Mouse (Mus musculus): ENCODE results near the gene Chst1.

Gene Chst1

DNA sequence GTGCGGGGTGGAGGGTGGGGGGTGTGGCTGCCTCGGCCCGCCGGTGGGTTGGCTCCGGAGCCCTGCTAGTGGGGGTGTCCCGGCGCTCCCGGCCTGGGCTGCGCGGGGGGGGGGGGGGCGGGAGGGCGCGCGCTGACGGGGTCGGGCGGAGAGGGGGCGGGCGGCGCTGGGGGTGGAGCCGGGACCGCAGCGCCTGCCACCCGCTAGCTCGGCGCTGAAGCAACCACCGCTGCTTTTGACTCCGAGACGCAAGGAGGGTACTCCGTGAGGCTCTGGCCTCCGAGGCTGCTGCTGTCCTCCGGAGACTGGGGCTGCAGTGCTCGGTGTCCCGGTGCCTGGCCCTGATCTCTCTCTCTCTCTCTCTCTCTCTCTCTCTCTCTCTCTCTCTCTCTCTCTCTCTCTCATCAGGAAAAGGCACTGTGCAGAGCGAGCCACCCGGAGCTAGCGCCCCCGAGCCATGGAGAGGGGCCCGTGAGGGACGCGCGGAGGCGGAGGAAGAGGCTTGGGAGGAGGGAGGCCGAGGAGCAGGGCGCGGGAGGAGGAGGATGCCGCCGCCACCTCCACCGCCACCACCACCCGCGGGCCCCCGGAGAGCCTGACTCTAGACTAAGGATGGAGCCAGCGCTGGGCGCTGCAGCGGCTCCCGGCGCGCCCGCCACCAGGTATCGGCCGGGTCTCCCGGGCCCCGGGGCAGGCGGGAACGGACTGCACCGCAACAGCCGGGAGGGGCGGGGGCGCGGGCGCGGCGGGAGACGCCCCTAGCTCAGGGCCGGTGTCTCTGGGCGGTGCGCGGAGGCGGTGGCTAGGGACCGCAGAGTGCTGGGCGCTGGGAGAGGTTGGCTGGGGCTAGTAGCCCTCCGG is at the start of gene Chst1:
TSS of gene Chst1 (plus strand) at position 221 of the 861 bp plus-strand sequence.
- DNase-seq (ENCODE audit: low read depth), result no peak

DNA sequence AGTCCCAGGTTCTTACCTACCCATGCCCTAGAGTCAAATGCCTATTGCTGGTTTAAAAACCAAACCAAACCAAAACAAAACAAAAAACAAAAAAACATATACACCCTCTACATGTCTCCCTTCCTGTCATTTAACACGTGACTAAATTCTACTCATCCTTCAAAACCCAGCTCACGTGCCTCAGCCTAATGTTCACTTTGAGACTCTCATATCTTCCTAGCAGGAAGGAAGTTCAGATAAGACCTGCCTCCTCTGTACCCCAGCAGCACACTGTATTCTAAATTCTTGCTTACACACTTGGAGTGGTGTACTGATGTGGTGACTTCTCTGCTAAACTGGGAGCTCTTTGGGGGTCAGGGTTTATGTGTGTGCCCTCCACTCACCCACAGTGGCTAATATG is 49.5 kb upstream of the Chst1 start:
- DNase-seq (ENCODE audit: low read depth), result no peak

DNA sequence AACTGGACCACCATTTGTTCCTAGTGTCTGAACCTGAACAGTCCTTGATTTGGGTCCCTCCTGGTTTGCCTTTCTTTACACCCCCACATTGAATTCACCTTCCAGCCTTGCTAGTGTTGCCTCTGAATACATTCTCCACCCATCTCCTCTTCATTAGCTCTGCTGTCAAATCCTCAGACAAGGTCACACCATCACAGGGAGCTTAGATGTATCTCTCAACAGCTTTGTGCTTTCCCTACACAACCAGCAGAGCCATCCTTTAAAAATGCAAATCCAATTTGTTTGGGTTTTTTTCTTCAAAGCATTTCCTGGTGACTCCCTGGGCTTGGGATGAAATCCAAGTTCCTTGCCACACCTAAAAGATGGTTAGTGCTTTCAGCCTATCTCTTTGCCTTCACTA is 45.0 kb upstream of the Chst1 start:
- DNase-seq (ENCODE audit: low read depth), result no peak

DNA sequence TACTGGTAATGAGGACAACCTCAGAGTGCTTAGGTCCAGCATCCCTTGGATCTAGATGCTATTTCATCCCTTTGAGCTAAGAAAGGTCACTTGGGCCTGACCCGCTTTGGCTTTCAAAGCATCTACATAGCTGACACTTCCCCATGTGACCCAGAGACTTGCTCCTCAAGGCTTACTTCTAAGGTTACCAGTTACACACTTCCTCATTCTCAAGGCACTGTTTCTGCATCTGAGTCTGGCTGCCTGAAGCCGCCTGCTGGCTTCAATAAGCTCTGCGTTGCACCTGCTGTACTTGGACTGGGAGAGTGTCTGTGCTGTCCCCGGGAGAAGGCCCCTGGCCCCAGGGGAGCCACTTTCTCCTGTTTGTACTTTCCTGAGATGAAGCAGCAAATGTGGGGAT is 36.6 kb upstream of the Chst1 start:
- DNase-seq (ENCODE audit: low read depth), result peak; percentile 24

DNA sequence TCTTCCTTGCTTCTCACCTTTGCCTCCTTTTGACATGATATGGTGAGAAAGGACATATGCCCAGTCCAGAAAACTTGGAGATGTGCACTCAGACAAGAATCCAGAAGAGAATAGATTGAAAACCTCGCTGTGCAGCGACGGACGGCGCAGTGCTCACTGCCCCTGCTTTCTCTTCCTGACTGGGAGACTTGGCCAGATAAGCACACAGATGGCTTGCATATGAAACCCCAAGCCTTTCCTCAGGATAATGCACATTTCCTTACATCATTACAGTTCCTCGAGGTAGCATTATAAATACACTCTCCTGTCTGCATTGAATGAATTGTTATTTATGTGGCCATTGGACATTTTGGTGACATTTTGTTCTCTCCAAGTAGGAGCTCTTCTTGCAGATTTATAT is 28.9 kb upstream of the Chst1 start:
- no peak for DNase-seq (ENCODE audit: low read depth)

DNA sequence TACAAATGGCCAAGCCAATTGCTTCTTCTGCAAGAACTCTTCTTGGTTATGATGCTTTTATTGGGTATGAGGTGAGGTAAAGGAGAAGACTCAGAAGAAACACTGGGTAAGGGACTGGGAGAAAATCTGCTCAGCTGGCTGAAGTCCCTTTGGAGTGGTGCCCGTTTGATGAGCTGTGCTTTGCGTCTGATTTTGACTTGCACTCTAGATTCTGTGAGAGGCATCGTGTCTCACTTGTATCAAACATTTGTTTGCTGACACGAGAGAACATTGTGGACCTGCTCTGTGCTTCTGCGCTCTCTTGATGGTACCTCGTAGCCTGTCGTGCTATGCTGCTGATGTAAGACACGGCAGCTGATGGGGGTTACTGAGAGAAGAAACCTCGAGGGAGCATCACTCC is 21.7 kb upstream of the Chst1 start:
- no peak for DNase-seq (ENCODE audit: low read depth)

DNA sequence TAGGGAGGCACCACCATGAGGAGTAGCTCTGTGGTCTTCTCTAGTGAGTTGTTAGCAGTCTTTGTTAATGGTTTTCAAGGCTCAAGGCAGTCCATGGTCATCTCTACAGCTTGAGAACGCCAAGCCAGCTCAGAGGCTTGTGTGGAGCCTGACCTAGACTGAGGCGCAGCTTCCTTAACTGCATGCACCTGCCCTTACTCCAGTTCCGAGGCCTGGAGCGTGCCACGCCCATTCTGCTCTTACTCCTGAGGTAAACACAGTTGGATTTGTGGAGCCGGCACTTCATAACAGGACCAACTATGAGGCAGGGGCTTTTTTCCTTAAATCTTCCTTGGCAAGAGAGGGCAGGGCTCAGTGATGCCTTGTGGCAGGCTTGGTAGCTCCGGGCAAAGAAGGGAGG is 18.2 kb upstream of the Chst1 start:
- no peak for DNase-seq (ENCODE audit: low read depth)

DNA sequence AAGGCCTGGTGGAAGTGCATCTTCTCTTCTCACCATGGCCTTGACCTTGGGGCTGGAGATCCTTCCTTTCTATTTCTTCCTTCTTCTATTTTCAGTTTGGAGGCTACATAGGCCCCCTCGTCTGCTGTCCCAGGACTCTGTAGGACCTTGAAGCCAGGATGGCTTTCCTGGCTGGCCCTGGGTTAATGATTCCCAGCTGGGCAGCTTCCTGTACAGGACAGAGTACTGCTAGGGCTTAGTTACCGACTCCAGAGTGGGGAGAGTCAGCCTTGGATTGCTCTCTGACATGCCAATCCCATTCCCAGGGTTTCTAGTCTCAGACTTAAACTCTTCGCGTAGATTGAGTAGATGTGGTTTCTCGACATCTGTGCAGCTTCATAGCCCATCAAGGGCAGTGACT is 16.9 kb upstream of the Chst1 start:
- no peak for DNase-seq (ENCODE audit: low read depth)

DNA sequence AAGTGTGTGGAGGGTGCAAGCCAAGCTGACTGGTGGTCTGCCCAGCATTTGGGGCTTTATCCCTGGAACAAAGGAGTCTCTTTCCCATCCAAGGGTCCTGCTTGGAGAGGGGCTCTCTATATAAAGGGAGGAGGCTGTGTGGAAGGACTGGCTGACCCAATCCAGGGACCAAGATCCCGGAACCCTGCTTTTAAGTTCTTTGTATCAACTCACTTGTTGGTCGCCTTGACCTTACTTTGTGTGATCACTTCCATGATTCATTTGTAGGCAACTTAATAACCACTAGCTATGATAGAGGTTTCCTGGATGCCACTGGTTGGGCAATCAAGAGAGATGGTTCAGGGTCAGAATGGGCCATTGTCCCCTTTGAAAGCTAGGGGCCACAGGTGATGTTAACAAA is 11.7 kb upstream of the Chst1 start:
- DNase-seq (ENCODE audit: low read depth), result no peak

DNA sequence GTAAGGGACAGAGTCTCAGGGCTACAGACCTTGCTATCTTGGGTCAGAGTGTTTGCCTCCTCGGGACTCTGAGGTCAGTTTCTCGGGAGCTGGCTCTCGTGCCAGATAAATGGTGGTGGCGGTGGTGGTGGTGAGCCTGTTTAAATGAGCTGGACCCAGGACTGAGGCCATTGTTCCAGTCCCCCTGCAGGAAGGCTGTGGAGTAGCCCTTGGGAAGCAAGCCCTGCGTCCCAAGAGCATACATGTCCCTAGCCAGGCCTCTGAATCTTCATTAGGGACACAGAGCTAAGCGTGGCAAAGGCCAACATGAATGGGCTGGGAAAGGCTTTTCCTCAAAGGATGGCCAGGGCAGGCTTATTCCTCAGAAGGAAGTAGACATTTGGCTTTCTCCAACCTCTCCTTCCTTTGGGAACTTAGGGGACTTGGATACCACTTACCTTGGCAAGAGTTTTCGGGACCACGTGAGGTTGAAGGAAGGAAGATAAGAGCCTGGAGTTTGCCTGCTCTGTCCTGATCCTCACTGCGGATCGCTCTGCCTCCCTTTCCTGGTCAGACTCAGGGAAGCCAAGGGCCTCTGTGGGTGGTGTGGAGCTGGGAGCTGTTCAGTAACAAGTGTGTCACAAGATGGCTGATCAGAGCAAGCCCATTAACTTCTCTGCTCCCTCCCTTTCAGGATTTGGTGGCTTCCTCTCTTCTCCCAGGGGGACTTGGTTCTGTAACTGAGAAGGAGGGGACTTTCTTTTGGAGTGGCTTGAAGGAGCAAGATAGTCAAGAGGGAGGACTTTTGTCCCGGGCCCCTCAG is 4.4 kb upstream of the Chst1 start:
- no peak for DNase-seq (ENCODE audit: low read depth)

DNA sequence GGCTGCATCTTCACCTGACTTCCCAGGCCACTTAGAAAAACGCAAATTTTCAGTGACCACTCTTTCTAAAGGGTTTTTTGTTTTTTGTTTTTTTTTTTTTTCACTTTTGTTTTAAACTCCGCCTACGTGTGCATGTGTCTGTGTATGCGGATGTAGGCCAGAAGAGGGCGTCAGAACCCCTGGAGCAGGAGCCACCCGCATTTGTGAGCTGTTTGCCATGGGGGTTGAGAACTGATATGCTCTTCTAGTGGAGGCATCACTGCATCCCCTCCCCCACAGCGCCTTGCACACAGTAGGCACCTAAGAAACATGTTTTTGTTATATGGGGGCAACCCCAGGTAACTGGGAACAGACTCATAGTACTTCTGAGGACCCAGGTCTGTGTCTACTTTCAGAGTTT is 2.2 kb upstream of the Chst1 start:
- DNase-seq (ENCODE audit: low read depth), result no peak

DNA sequence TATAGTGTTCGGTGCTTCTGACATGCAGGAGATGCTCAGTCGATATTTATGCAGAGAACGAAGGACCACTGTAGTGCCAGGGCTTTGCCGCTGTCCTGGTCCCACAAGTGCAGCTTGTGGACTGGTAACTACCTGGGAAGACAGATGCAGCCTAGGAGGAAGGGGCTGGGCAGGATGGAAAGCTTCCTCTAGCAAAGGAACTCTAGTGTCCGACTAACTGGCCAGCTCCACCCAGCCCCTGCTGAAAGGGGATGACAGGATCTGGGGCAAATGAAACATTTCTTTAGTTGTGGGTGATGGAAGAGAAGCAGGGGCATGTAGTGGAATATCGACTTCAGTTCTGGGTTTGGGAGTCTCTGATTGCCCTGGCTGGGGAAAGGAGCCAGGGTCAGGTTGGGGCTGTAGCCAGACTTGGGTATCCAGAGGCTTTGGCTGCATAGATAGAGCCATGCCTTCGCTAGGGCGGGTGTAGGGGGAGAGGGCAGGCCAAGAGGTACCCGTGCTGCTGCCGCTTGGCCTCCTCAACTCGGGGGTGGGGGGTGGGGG is 493 bp upstream of the Chst1 start:
- no peak for DNase-seq (ENCODE audit: low read depth)

DNA sequence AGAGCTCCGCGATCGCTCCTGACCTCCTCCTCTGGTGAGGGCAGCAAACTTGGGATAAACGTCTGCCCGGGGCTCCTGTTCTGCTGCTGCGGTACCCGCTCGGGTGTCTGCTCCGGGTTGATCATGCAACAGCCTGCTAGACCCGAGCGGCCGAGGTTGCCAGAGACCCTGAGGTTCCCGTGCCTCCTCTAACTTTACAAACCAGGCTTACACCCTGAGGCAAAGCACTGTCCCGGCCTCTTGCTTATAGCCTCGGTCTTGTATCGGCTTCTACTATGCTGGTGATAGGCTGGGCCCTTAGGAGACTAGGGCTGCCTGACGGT is 802 bp downstream of the Chst1 start:
- DNase-seq (ENCODE audit: low read depth), result no peak

DNA sequence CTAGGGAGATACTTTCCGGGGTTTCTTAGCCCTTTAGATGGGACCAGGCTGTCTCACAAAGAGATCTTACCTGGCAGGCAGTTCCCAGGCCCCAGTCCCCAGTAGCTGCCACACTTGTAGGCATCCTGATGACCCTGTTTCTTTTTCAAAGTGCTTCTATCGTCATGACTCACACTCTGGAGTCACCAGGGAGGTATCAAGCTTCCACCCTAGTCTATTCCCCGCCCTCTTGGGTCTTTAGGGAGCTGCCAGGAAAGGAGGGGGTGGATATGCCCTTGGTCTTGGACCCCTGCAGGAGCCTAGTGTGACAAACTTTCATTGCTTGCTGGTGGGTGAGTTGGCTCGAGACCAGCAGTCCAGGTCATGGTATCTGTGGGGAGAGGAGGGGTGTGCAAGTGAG is 1.7 kb downstream of the Chst1 start:
- no peak for DNase-seq (ENCODE audit: low read depth)

DNA sequence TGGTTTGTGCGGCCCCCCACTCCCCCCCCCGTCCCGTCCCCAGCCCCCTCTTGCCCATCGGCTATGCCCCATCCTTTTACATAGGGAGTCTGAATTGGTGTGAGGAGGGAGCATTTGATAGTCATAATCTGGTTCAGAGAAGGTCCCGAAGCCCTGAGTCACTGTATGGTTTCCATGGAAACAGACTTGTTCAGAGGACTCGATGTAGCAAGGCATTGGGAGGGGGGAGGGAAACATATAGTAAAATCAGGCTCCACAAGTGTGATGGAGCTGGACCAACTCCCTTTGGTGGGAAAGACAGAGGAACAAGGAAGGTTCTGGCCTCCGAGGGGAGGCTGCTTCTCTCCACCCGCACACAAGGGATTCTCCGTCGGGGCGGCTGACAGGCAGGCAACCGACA is 2.6 kb downstream of the Chst1 start:
- DNase-seq (ENCODE audit: low read depth), result no peak

DNA sequence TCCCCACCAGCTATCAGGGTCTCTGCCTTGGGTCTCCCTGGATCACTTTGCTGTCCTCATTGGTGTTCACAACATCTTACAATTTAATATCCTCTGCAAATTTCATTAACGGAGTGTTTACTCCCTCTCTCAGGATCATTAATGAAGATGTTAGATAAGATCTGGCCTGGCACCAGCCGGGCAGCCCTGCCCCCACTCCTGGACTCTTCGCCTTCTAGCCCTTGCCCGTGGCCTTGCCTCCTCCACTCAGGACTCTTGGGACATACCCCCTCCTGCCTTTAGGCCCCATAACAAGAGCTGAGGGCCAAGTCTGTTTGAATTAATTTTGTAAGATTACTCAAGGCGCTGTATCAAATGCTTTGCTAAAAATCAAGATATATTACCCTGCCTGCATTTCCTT is 4.1 kb downstream of the Chst1 start:
- no peak for DNase-seq (ENCODE audit: low read depth)

DNA sequence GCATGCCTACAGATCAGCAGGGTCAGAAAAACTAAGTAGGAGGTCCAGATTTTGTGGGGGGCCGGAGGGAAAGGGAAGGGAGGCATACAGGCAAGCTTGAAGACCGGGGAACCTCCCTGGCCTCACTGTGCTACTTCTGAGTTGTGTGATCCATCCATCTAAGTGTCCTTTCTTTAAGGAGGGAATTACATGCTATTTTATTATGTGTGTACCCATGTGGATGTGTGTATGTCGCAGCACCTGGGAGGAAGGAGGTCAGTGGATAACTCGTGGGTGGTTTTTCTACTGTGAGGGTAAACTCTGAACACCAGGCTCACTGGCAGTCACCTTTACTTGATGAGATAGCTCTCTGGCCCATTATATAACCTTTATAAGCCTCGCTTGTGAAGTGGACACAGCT is 5.1 kb downstream of the Chst1 start:
- no peak for DNase-seq (ENCODE audit: low read depth)

DNA sequence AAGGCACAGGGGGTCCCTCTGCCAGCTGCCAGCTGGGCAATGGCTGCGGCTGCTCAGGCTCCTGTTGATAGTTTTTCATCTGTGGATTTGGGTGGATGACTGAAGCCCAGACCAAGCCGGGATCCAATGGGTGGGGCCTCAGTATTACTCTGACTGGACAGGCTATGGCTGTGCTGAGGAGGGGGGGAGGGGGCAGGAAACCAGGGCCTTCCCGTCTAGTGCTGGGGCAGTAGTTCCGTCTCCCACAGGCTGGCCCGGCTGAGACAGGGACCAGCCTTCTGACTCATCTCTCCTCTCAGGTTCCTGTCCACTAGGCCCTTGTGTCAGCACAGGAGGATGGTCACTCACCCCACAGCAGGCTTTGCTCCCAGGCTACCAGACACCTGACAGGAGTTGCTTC is 6.5 kb downstream of the Chst1 start:
- DNase-seq (ENCODE audit: low read depth), result no peak

DNA sequence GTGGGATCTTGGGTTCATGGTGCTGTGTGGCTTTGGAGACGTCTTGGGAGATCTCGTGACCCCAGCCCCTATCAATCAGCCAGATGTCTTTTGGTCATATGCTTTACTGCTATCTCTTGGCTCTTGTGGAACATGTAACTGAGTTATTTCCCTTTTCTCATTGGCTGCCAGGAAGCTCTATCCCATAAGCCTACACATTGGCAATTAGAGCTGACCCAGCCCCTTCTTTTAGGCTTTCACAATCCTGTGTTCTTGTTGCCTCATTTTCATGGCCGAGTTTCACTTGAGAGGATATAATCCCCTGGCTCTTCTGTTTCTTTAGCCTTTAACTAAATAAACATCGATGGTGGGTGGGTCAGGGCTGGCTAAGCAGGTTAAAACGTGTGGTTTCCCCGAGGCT is 7.6 kb downstream of the Chst1 start:
- DNase-seq (ENCODE audit: low read depth), result no peak

DNA sequence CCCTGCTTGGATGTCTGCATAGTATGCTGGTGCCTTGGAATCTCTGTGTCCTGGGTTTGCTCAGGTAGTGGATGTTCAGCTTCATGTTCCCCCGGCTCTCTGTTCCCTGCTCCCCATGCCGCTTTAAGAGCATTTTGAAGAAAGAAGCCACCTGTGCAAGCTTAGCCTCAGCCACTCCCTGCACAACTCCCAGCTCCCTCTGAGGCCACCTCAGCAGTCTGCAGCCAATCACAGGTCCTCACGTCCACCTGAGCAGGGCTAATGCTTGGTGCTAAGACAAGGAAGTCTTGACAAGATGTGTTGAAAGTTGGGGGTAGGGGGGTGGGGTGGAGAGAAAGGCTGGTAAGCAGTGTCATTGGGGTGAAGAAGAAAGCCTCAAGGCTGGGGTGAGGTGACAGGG is 8.1 kb downstream of the Chst1 start:
- DNase-seq (ENCODE audit: low read depth), result no peak

DNA sequence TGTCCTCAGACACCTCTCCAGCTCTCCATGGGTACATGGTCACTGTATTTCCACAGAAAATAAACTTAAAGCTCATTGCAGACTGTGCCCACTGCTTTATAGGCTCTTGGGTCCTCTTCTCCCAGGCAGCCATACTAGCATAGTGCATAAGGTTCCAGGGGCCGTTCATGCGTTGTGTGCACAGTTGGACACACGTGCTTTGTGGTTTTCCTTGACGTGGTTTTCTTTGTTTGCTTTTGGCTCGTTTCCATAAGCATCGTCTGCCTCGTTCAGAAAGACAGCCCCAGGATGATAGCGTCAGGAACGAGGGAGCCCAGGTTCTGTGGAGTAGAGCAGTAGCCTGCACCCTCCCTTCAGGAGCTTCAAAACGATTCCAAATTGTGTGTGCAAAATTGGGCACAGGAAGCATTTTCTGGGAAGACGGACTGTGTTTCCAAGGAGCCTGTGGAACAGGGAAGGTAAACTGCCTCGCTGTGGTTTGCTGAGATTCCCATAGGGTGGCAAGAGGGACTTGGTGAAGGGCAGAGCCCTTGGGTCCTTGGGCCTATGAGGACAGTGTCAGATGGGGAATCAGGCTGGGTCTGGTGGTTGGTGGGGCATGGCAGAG is 8.6 kb downstream of the Chst1 start:
- no peak for DNase-seq (ENCODE audit: low read depth)

DNA sequence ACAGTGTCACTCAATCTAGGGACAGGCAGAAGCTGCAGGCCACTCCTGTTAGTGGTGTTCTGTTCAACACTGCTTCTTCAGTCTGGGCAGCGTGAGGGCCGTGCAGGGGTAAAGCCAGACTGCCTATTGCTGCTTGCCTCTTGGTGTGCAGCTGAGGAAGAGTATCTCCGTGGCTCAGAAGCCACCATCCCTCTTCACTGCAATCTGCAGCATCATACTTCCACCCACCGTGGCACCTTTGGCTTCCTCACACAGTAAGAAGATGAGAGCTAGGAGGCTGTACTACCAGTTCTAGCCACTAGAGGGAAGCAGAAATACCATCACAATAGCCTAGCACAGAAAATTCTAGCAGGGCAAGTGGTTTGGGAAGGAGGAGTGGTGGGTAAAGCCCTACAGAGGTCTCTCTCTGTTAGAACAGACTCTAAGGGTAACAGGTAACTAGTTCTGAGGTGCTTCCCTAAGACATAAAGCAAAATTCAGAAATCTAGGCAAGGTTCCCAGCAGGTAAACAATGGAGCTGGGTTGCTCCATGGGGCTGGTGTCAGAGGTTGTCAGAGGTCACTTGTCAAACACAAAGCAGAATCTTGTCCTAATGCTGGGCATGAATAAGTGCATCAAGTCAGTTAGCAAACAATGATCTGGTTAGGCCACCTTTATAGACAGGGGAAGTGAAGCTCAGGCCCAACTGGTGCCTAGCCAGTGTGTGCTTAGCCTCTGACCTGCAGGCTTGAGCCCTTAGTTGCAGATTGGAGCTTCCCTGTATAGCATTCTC is 9.5 kb downstream of the Chst1 start:
- DNase-seq (ENCODE audit: low read depth), result peak; percentile 68
